Mouse (Mus musculus): ENCODE data around the gene Ube4b. TPM values are rescaled to one million over a fixed set of nuclear protein-coding genes. Genes with fewer than 3 reads are reported as not detected.
A peak's percentile ranks its signal among the peaks of the same experiment; 100 is the strongest.

The Ube4b gene
- polyA plus RNA-seq, 1 experiment from 2014 or later, result 64.6 TPM

GRCm38 (mm10) chr4:149400878-149401590, 25.5 kb downstream of the Ube4b start:
- no peaks in the 10 kb centered on the region for H3K27me3 ChIP-seq (ENCODE audit: poor library complexity, severe bottlenecking)
- WGBS, result 89% methylated on average over 12 of the region's 12 CpGs
- H3K27ac ChIP-seq, result no peak overlapping the region
- no peaks in the 10 kb centered on the region for H3K9me3 ChIP-seq
- no peak for DNase-seq (ENCODE audit: extremely low spot score, low spot score)
- H3K4me1 ChIP-seq, result peaks cover 54% of the 10 kb centered on the region
- no peak overlapping the region for H3K4me3 ChIP-seq
- peaks cover 31% of the 10 kb centered on the region for H3K36me3 ChIP-seq (replicated peaks)

- Histone ChIP-seq H3K27ac (0 out of 2 replicates have a peak overlapping the region, but pooled peaks have one; percentile 17), H3K4me3 (no peak overlapping the region), H3K4me1 (peaks cover 40% of the 10 kb centered on the region), H3K27me3 (ENCODE audit: poor library complexity, severe bottlenecking) (no peaks in the 10 kb centered on the region), H3K36me3 (replicated peaks) (peaks cover 33% of the 10 kb centered on the region), H3K9me3 (no peaks in the 10 kb centered on the region)
- DNase-seq (ENCODE audit: extremely low spot score, low spot score), result no peak
- 79% methylated on average over 4 of the region's 4 CpGs for WGBS
These were observed 27.1 kb downstream of the Ube4b start for GRCm38 (mm10) chr4:149399331-149399910.

GRCm38 (mm10) chr4:149398181-149398735, 28.3 kb downstream of the Ube4b start:
- Histone ChIP-seq H3K4me1 (peaks cover 29% of the 10 kb centered on the region), H3K27me3 (ENCODE audit: poor library complexity, severe bottlenecking) (no peaks in the 10 kb centered on the region), H3K4me3 (no peak overlapping the region), H3K36me3 (replicated peaks) (peaks cover 45% of the 10 kb centered on the region), H3K9me3 (no peaks in the 10 kb centered on the region), H3K27ac (no peak overlapping the region)
- WGBS, result 91% methylated on average over 9 of the region's 9 CpGs
- DNase-seq (ENCODE audit: extremely low spot score, low spot score), result no peak

- Histone ChIP-seq H3K27me3 (ENCODE audit: poor library complexity, severe bottlenecking) (no peaks in the 10 kb centered on the region), H3K36me3 (replicated peaks) (peaks cover 61% of the 10 kb centered on the region), H3K9me3 (no peaks in the 10 kb centered on the region), H3K4me3 (no peak overlapping the region), H3K4me1 (peaks cover 20% of the 10 kb centered on the region), H3K27ac (no peak overlapping the region)
- no peak for DNase-seq (ENCODE audit: extremely low spot score, low spot score)
- WGBS, result 74% methylated on average over 21 of the region's 21 CpGs
These were observed 29.9 kb downstream of the Ube4b start for GRCm38 (mm10) chr4:149396433-149397306.

- no peaks in the 10 kb centered on the region for H3K27me3 ChIP-seq (ENCODE audit: poor library complexity, severe bottlenecking)
- peaks cover 71% of the 10 kb centered on the region for H3K36me3 ChIP-seq (replicated peaks)
- no peak overlapping the region for H3K27ac ChIP-seq
- no peak for DNase-seq (ENCODE audit: extremely low spot score, low spot score)
- peaks cover 15% of the 10 kb centered on the region for H3K4me1 ChIP-seq
- WGBS, result 87% methylated on average over 6 of the region's 6 CpGs
- H3K4me3 ChIP-seq, result no peak overlapping the region
- H3K9me3 ChIP-seq, result no peaks in the 10 kb centered on the region
These were observed 31.0 kb downstream of the Ube4b start for GRCm38 (mm10) chr4:149395581-149395980.

- H3K27ac ChIP-seq, result no peak overlapping the region
- no peaks in the 10 kb centered on the region for H3K27me3 ChIP-seq (ENCODE audit: poor library complexity, severe bottlenecking)
- H3K36me3 ChIP-seq (replicated peaks), result peaks cover 83% of the 10 kb centered on the region
- no peak overlapping the region for H3K4me3 ChIP-seq
- no peak for DNase-seq (ENCODE audit: extremely low spot score, low spot score)
- 86% methylated on average over 4 of the region's 4 CpGs for WGBS
- no peaks in the 10 kb centered on the region for H3K9me3 ChIP-seq
- H3K4me1 ChIP-seq, result peaks cover 10% of the 10 kb centered on the region
These were observed 32.3 kb downstream of the Ube4b start for GRCm38 (mm10) chr4:149394292-149394691.

GRCm38 (mm10) chr4:149393311-149393995, 33.1 kb downstream of the Ube4b start:
- WGBS, result 92% methylated on average over 12 of the region's 12 CpGs
- H3K9me3 ChIP-seq, result no peaks in the 10 kb centered on the region
- H3K36me3 ChIP-seq (replicated peaks), result peaks cover 82% of the 10 kb centered on the region
- H3K4me3 ChIP-seq, result no peak overlapping the region
- H3K4me1 ChIP-seq, result peaks cover 8% of the 10 kb centered on the region; the same call in 1 of the 2 replicates
- DNase-seq (ENCODE audit: extremely low spot score, low spot score), result no peak
- no peaks in the 10 kb centered on the region for H3K27me3 ChIP-seq (ENCODE audit: poor library complexity, severe bottlenecking)
- H3K27ac ChIP-seq, result no peak overlapping the region

GRCm38 (mm10) chr4:149392359-149392758, 34.2 kb downstream of the Ube4b start:
- H3K4me1 ChIP-seq, result peaks cover 8% of the 10 kb centered on the region; the same call in 1 of the 2 replicates
- H3K4me3 ChIP-seq, result no peak overlapping the region
- no peaks in the 10 kb centered on the region for H3K27me3 ChIP-seq (ENCODE audit: poor library complexity, severe bottlenecking)
- no peaks in the 10 kb centered on the region for H3K9me3 ChIP-seq
- H3K36me3 ChIP-seq (replicated peaks), result peaks cover 77% of the 10 kb centered on the region
- no peak for DNase-seq (ENCODE audit: extremely low spot score, low spot score)
- WGBS, result 85% methylated on average over 4 of the region's 4 CpGs
- no peak overlapping the region for H3K27ac ChIP-seq

GRCm38 (mm10) chr4:149381001-149381400, 45.5 kb downstream of the Ube4b start:
- Histone ChIP-seq H3K4me3 (no peak overlapping the region), H3K27me3 (ENCODE audit: poor library complexity, severe bottlenecking) (no peaks in the 10 kb centered on the region), H3K36me3 (replicated peaks) (peaks cover 98% of the 10 kb centered on the region), H3K9me3 (no peaks in the 10 kb centered on the region), H3K4me1 (peaks cover 7% of the 10 kb centered on the region; the same call in 1 of the 2 replicates), H3K27ac (no peak overlapping the region)
- 92% methylated on average over 7 of the region's 7 CpGs for WGBS
- no peak for DNase-seq (ENCODE audit: extremely low spot score, low spot score)

GRCm38 (mm10) chr4:149379881-149380280, 46.7 kb downstream of the Ube4b start:
- no peaks in the 10 kb centered on the region for H3K9me3 ChIP-seq
- H3K36me3 ChIP-seq (replicated peaks), result peaks cover 98% of the 10 kb centered on the region
- no peaks in the 10 kb centered on the region for H3K27me3 ChIP-seq (ENCODE audit: poor library complexity, severe bottlenecking)
- no peak overlapping the region for H3K4me3 ChIP-seq
- 92% methylated on average over 17 of the region's 17 CpGs for WGBS
- H3K27ac ChIP-seq, result 0 out of 2 replicates have a peak overlapping the region, but pooled peaks have one; percentile 25
- no peak for DNase-seq (ENCODE audit: extremely low spot score, low spot score)
- peaks cover 7% of the 10 kb centered on the region; the same call in 1 of the 2 replicates for H3K4me1 ChIP-seq

GRCm38 (mm10) chr4:149378819-149379218, 47.7 kb downstream of the Ube4b start:
- no peak for DNase-seq (ENCODE audit: extremely low spot score, low spot score)

GRCm38 (mm10) chr4:149376034-149376433, 50.5 kb downstream of the Ube4b start:
- peaks cover 100% of the 10 kb centered on the region for H3K36me3 ChIP-seq (replicated peaks)

More at GRCm38 (mm10) chr4:149378819-149379218, 47.7 kb downstream of the Ube4b start:
- no peak overlapping the region for H3K27ac ChIP-seq
- H3K27me3 ChIP-seq (ENCODE audit: poor library complexity, severe bottlenecking), result no peaks in the 10 kb centered on the region
- WGBS, result 77% methylated on average over 8 of the region's 8 CpGs
- H3K4me3 ChIP-seq, result no peak overlapping the region
- H3K9me3 ChIP-seq, result no peaks in the 10 kb centered on the region
- peaks cover 11% of the 10 kb centered on the region for H3K4me1 ChIP-seq
- H3K36me3 ChIP-seq (replicated peaks), result peaks cover 98% of the 10 kb centered on the region

More at GRCm38 (mm10) chr4:149376034-149376433, 50.5 kb downstream of the Ube4b start:
- no peak overlapping the region for H3K4me3 ChIP-seq
- no peak overlapping the region for H3K27ac ChIP-seq
- DNase-seq (ENCODE audit: extremely low spot score, low spot score), result no peak
- WGBS, result 93% methylated on average over 10 of the region's 10 CpGs
- H3K9me3 ChIP-seq, result no peaks in the 10 kb centered on the region
- H3K4me1 ChIP-seq, result peaks cover 13% of the 10 kb centered on the region
- no peaks in the 10 kb centered on the region for H3K27me3 ChIP-seq (ENCODE audit: poor library complexity, severe bottlenecking)
